Mouse (Mus musculus): Measurements from ENCODE around the gene Ptgfrn. TPM values are rescaled to one million over a fixed set of nuclear protein-coding genes. Genes with fewer than 3 reads are reported as not detected.

Gene Ptgfrn
- total RNA-seq, 2 experiments from 2014 or later = 6.7 to 8.5 TPM

GRCm38 (mm10) chr3:101116431-101117385 is 6.6 kb upstream of the Ptgfrn start:
- DNase-seq (ENCODE audit: low spot score) = no peak

DNA sequence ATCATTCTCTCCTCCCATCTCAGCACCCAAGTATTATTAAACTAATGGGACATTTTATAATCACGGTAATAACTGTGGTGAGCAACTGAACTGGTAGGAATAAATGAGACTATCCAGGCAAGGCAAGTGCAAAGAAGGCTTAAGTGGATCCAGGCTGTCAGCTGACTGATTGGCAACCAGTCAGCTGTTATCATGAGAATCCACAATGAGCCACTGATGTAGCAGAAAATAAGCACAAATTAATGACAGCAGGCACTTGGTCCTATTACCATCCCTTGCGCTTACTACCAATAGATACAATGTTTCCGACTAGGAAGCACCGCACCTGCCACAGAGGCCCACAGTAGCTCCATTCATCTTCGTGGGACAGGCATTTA is 2.4 kb upstream of the Ptgfrn start:
- no peak for DNase-seq (ENCODE audit: low spot score)

- DNase-seq (ENCODE audit: low spot score) = no peak
Measured at GRCm38 (mm10) chr3:101111848-101112517, 1.9 kb upstream of the Ptgfrn start.

- DNase-seq (ENCODE audit: low spot score) = no peak
Measured at GRCm38 (mm10) chr3:101111321-101111720, 1.2 kb upstream of the Ptgfrn start.

GRCm38 (mm10) chr3:101110838-101111103 is 693 bp upstream of the Ptgfrn start:
- DNase-seq (ENCODE audit: low spot score) = no peak

GRCm38 (mm10) chr3:101109558-101110021 is 488 bp downstream of the Ptgfrn start:
- peak; percentile 7 for DNase-seq (ENCODE audit: low spot score)

- no peak for DNase-seq (ENCODE audit: low spot score)
Measured at GRCm38 (mm10) chr3:101108848-101109247, 1.2 kb downstream of the Ptgfrn start.

DNA sequence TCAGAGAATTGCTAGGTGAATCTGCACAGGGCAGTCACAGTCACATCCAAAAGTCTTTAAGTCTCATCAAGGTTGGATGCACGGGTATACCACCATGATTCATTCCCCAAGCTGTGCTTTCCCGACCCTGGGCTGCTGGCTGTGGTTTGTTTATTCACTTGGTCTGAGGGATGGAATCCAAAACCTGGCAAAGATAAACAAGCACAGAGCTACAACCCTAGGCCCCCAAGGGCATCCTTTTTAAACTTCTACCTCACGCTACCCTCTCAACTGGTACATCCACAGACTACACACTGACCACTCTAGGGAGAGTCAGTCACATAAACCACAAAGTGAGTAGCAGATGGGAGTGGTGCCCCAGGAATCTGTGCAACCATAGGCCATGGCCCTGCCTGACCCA is 1.8 kb downstream of the Ptgfrn start:
- no peak for DNase-seq (ENCODE audit: low spot score)

GRCm38 (mm10) chr3:101106326-101106725 is 3.8 kb downstream of the Ptgfrn start:
- no peak for DNase-seq (ENCODE audit: low spot score)

DNA sequence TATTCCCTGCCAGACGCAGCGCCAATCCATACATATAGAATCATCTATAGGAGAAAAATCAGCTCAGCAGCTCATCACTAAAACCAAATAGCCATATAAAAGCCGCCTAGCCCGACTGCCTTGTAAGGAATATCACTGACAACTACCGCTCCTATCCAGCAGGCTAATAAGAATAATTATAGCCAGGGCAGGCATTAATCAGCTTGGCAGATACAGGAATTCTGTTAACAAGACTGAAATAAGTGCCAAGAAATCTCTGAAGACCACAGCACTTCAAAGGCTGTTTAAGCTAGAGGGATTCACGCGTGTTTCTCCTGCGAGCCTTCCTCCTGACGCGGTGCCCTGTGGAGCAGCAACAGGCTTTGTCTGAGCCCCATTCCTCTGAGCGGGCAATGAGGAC is 4.6 kb downstream of the Ptgfrn start:
- no peak for DNase-seq (ENCODE audit: low spot score)

DNA sequence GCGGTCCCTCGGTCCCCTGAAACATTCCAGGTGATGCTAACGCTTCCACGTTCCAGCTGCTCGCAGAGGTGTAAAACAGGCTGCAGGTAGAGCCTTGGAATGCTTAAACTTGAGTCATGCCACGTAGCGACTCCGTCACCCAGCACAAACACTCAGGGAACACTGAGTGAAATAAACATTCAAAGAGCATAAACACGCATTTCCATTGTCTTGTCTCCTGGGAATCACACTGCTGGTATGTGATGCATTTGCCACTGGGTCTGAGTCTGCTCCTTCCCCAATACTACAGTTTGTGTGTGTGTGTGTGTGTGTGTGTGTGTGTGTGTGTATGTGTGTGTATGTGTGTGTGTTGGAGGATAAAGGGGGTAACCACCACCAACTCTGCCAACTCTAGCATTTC is 5.2 kb downstream of the Ptgfrn start:
- no peak for DNase-seq (ENCODE audit: low spot score)

GRCm38 (mm10) chr3:101103770-101104169 is 6.3 kb downstream of the Ptgfrn start:
- DNase-seq (ENCODE audit: low spot score) = no peak

- DNase-seq (ENCODE audit: low spot score) = no peak
Measured at GRCm38 (mm10) chr3:101102106-101102505, 8.0 kb downstream of the Ptgfrn start.

- no peak for DNase-seq (ENCODE audit: low spot score)
Measured at GRCm38 (mm10) chr3:101101184-101101583, 8.9 kb downstream of the Ptgfrn start.

- peak; percentile 10 for DNase-seq (ENCODE audit: low spot score)
Measured at GRCm38 (mm10) chr3:101099701-101100357, 10.2 kb downstream of the Ptgfrn start.

GRCm38 (mm10) chr3:101098073-101098472 is 12.0 kb downstream of the Ptgfrn start:
- no peak for DNase-seq (ENCODE audit: low spot score)

GRCm38 (mm10) chr3:101097146-101097800 is 12.8 kb downstream of the Ptgfrn start:
- DNase-seq (ENCODE audit: low spot score) = no peak

- DNase-seq (ENCODE audit: low spot score) = no peak
Measured at GRCm38 (mm10) chr3:101095761-101096449, 14.2 kb downstream of the Ptgfrn start.

DNA sequence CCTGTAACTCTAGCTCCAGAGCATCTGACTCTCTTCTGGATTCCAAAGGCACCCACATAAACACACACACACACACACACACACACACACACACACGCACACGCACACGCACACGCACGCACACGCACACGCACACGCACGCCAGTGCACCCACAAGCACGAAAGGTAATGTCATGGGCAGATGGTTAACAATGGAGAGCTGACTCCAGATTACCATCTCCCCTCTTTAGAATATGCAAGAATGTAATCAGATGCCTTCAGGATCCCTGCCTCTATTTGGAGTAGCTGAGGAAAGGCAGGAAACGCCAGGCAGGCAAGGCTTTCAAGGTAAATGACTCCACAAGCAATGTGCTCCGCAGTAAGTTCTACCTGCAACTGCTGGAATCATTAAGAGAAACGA is 17.9 kb downstream of the Ptgfrn start:
- no peak for DNase-seq (ENCODE audit: low spot score)

- DNase-seq (ENCODE audit: low spot score) = no peak
Measured at GRCm38 (mm10) chr3:101086584-101087445, 23.3 kb downstream of the Ptgfrn start.
